Mouse (Mus musculus) G1E (cell line): ENCODE data around the gene Rbm15. TPM values are rescaled to one million over a fixed set of nuclear protein-coding genes. Genes with fewer than 3 reads are reported as not detected.
A peak's percentile ranks its signal among the peaks of the same experiment; 100 is the strongest.

Experiments used
- ATAC-seq: 2 replicates; pipeline ENCODE4 v1.8.0; 2016; ENCODE audit warnings: mild to moderate bottlenecking; ENCODE audit not compliant: insufficient number of reproducible peaks, poor library complexity, low FRiP score, severe bottlenecking; ENCODE audit errors: extremely low read depth
- DNase-seq: peaks from one replicate; pipeline ENCODE4 v3.0.0; 2012; ENCODE audit warnings: low spot score
- H3K27me3 ChIP-seq: 2 replicates; pipeline ENCODE4 v1.6.1; 2012; ENCODE audit warnings: mild to moderate bottlenecking, low read length, inconsistent platforms; ENCODE audit not compliant: insufficient read depth
- H3K36me3 ChIP-seq: replicated peaks from 2 replicates; pipeline ENCODE3; 2012; ENCODE audit warnings: mild to moderate bottlenecking, inconsistent platforms
- H3K4me1 ChIP-seq: 2 replicates; pipeline ENCODE4 v1.6.1; 2012; ENCODE audit warnings: low read depth, low read length, inconsistent platforms, mixed read lengths; ENCODE audit not compliant: insufficient read depth
- H3K4me3 ChIP-seq: 2 replicates; pipeline ENCODE4 v1.5.1; 2012; ENCODE audit warnings: low read depth, mild to moderate bottlenecking, inconsistent platforms, low read length, moderate library complexity, mixed read lengths
- H3K9me3 ChIP-seq: replicated peaks from 2 replicates; pipeline ENCODE4 v1.6.1; 2012; ENCODE audit warnings: inconsistent platforms
- CTCF ChIP-seq: IDR thresholded peaks from 2 replicates; pipeline ENCODE4 v1.5.1; 2012; ENCODE audit warnings: low read depth, low read length, inconsistent platforms, mixed read lengths
- GATA1 ChIP-seq: IDR thresholded peaks from 2 replicates; pipeline ENCODE4 v1.6.1; 2012; ENCODE audit warnings: borderline replicate concordance, low read length, inconsistent platforms, mixed read lengths
- GATA2 ChIP-seq: IDR thresholded peaks from 2 replicates; pipeline ENCODE4 v1.6.1; 2012; ENCODE audit warnings: low read depth, low read length, inconsistent platforms, borderline replicate concordance
- POLR2AphosphoS5 ChIP-seq: IDR thresholded peaks from 2 replicates; pipeline ENCODE4 v1.6.1; 2012; ENCODE audit warnings: low read depth, low read length, inconsistent platforms; ENCODE audit not compliant: insufficient replicate concordance
- TAL1 ChIP-seq: conservative IDR thresholded peaks from 2 replicates; pipeline ENCODE4 v1.6.1; 2012; ENCODE audit warnings: low read depth, low read length, inconsistent platforms, mixed read lengths
- polyA plus RNA-seq: library from polyadenylated mRNA; stranded (reverse); fragments of >175 nt; gene quantifications from 2 replicates; pipeline ENCODE4 v1.2.3, GENCODE M21; 2012
- total RNA-seq, 2 experiments: library from RNA; stranded (forward) in 1 of 2; stranded (reverse) in 1 of 2; fragments of 200-1000 nt in 1 of 2; fragments of >200 nt in 1 of 2; fragmentation: Nextera tagmentation in 1 of 2; gene quantifications; 2 replicates each; pipeline ENCODE4 v1.2.3; 2014 to 2017

The Rbm15 gene
- total and polyA plus RNA-seq, 3 experiments: 5.9 to 105 (median 50.0) TPM

- peaks cover 32% of the 10 kb centered on the region for H3K4me1 ChIP-seq
- ATAC-seq (no peak), DNase-seq (peak; percentile 37)
- TF ChIP-seq POLR2AphosphoS5 (no peak), GATA1 (no peak), CTCF (no peak), GATA2 (no peak), TAL1 (no peak)
- no peaks in the 10 kb centered on the region for H3K9me3 ChIP-seq
- peaks cover 29% of the 10 kb centered on the region for H3K36me3 ChIP-seq
- H3K4me3 ChIP-seq: peak overlapping the region; percentile 86
- H3K27me3 ChIP-seq: no peaks in the 10 kb centered on the region
These were observed 1.1 kb downstream of the Rbm15 start for GRCm38 (mm10) chr3:107332127-107332959.

- Histone ChIP-seq H3K27me3 (no peaks in the 10 kb centered on the region), H3K4me1 (peaks cover 34% of the 10 kb centered on the region), H3K36me3 (peaks cover 29% of the 10 kb centered on the region), H3K9me3 (no peaks in the 10 kb centered on the region), H3K4me3 (peak overlapping the region; percentile 86)
- ATAC-seq: no peak
- no peak for TF ChIP-seq TAL1
- no peak for TF ChIP-seq POLR2AphosphoS5
- TF ChIP-seq CTCF: no peak
- no peak for TF ChIP-seq GATA1
- no peak for TF ChIP-seq GATA2
- no peak for DNase-seq
These were observed 1.7 kb downstream of the Rbm15 start for GRCm38 (mm10) chr3:107331746-107332126.

DNA sequence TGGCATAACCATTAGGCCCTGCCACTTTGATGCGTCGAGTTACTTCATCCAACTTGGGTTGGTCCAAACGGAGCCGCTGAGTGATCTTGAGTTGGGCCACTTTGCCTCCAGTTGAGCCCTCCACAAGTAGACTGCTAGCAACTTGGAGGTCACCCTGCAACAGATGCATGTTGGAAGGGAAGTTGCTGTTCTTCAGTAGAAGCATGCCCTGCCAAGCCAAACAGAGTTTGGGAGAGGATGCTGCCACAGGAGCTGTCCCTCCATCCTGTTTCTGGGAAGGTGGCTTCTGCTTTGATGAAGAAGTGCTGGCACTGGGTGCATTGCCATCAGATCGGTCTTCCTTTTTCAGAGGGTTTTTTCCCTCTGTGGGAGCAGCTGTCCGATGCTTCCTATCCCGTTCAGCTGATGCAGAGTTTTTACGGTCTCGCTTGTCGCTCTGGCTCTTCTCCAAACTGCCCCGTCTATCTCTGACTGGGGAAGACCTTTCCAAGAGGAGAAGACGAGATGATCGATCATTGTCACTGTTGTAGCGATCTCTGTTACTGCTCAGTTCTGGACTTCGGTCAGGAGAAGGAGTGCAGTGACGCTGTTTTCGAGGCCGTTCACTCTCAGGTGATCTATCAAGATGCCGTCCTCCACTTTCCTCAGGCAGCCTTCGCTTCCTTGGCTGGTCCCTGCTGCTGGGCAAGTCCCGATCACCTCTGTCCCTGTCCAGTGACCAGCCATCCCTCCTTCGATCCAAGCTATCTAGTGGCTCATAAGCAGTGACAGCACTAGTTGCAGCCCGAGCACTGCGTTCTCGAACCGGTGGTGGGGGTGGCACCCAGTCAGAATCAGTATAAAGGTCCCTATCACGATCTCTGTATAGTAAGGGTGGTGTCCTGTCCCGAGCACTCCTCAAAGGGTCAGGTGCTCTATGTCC is 2.7 kb downstream of the Rbm15 start:
- Histone ChIP-seq H3K4me3 (peak overlapping the region; percentile 86), H3K4me1 (peaks cover 35% of the 10 kb centered on the region), H3K9me3 (no peaks in the 10 kb centered on the region), H3K36me3 (peaks cover 33% of the 10 kb centered on the region), H3K27me3 (no peaks in the 10 kb centered on the region)
- TF ChIP-seq TAL1: no peak
- no peak for TF ChIP-seq GATA1
- no peak for TF ChIP-seq GATA2
- no peak for TF ChIP-seq POLR2AphosphoS5
- TF ChIP-seq CTCF: no peak
- no peak for DNase-seq
- ATAC-seq: no peak

DNA sequence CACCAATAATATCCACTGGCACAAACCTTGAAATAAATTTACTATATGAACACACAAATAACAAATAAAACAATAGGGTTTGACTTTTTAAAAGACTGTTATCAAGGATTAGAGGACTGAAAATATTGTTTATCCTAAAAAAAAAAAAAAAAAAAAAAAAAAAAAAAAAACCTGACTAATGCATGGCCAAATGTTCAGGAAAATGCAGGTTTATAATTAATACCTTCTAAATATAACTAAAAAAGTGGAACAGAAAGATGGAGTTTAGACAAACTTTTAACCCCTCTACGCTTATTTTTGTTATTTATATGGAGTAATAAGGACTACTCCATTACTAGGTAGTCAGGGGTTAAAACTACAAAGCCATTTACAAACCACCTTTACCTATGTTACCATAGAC is 7.0 kb downstream of the Rbm15 start:
- no peaks in the 10 kb centered on the region for H3K27me3 ChIP-seq
- DNase-seq (no peak), ATAC-seq (no peak)
- peaks cover 56% of the 10 kb centered on the region for H3K36me3 ChIP-seq
- no peak overlapping the region for H3K4me3 ChIP-seq
- no peak for TF ChIP-seq GATA2
- peaks cover 54% of the 10 kb centered on the region for H3K4me1 ChIP-seq
- H3K9me3 ChIP-seq: no peaks in the 10 kb centered on the region

- Histone ChIP-seq H3K36me3 (peaks cover 62% of the 10 kb centered on the region), H3K27me3 (no peaks in the 10 kb centered on the region), H3K9me3 (no peaks in the 10 kb centered on the region), H3K4me1 (peaks cover 49% of the 10 kb centered on the region), H3K4me3 (no peak overlapping the region)
- no peak for DNase-seq
- no peak for ATAC-seq
- TF ChIP-seq POLR2AphosphoS5 (no peak), GATA1 (no peak), CTCF (no peak), GATA2 (no peak), TAL1 (no peak)
These were observed 11.7 kb downstream of the Rbm15 start for GRCm38 (mm10) chr3:107321776-107322175.

- DNase-seq: no peak
- no peak overlapping the region for H3K4me3 ChIP-seq
- H3K4me1 ChIP-seq: peaks cover 52% of the 10 kb centered on the region
- peaks cover 64% of the 10 kb centered on the region for H3K36me3 ChIP-seq
- ATAC-seq: no peak
- TF ChIP-seq GATA2 (no peak), TAL1 (no peak), GATA1 (no peak), POLR2AphosphoS5 (no peak), CTCF (no peak)
- H3K9me3 ChIP-seq: no peaks in the 10 kb centered on the region
- no peaks in the 10 kb centered on the region for H3K27me3 ChIP-seq
These were observed 12.3 kb downstream of the Rbm15 start for GRCm38 (mm10) chr3:107321141-107321540.
